Mouse (Mus musculus) intestine, embryonic 16.5 days (tissue): ENCODE measurements around the gene Zfp445. TPM values are rescaled to one million over a fixed set of nuclear protein-coding genes. Genes with fewer than 3 reads are reported as not detected.

Experiments
- ATAC-seq: fragments of 200-750 bp; cut with Nextera tagmentation; 2 replicates; pipeline ENCODE4 v1.8.0; 2017; ENCODE audit warnings: moderate TSS enrichment, moderate library complexity
- H3K27ac ChIP-seq: fragments of 300-500 bp; sonication (generic); 2 replicates; pipeline ENCODE4 v1.5.1; 2014; ENCODE audit warnings: mild to moderate bottlenecking, low read length
- H3K27me3 ChIP-seq: fragments of 300-500 bp; sonication (generic); replicated peaks from 2 replicates; pipeline ENCODE4 v1.6.1; 2014; ENCODE audit warnings: low read length, control low read depth, mixed read lengths; ENCODE audit not compliant: control insufficient read depth, insufficient read depth
- H3K36me3 ChIP-seq: fragments of 300-500 bp; sonication (generic); 2 replicates; pipeline ENCODE4 v1.6.1; 2014; ENCODE audit warnings: low read length, control low read depth; ENCODE audit not compliant: control insufficient read depth, insufficient read depth
- H3K4me1 ChIP-seq: fragments of 300-500 bp; sonication (generic); 2 replicates; pipeline ENCODE4 v1.6.1; 2014; ENCODE audit warnings: low read length, control low read depth, mixed read lengths; ENCODE audit not compliant: control insufficient read depth, insufficient read depth
- H3K4me2 ChIP-seq: fragments of 300-500 bp; sonication (generic); 2 replicates; pipeline ENCODE4 v1.6.1; 2014; ENCODE audit warnings: low read depth, low read length, control low read depth
- H3K4me3 ChIP-seq: fragments of 300-500 bp; sonication (generic); 2 replicates; pipeline ENCODE4 v1.5.1; 2014; ENCODE audit warnings: mild to moderate bottlenecking, low read length
- H3K9ac ChIP-seq: fragments of 300-500 bp; sonication (generic); 2 replicates; pipeline ENCODE4 v1.6.1; 2014; ENCODE audit warnings: low read depth, low read length
- H3K9me3 ChIP-seq: fragments of 300-500 bp; sonication (generic); 2 replicates; pipeline ENCODE4 v1.6.1; 2016; ENCODE audit warnings: low read length, control low read depth; ENCODE audit not compliant: control insufficient read depth
- WGBS: fragments of 180-500 bp; shearing (Covaris S2); extraction: QIAGEN DNeasy Blood & Tissue Kit; methylation state at CpG from one replicate; pipeline ENCODE4 v1.1.7; 2014; 5-methylcytosine and 5-hydroxymethylcytosine counted together
- polyA plus RNA-seq: library from polyadenylated mRNA; unstranded; fragments of >200 nt; fragmentation: Nextera tagmentation; extraction: Ambion mirVana; gene quantifications from 2 replicates; pipeline ENCODE4 v1.2.1, GENCODE M21; 2015

The Zfp445 gene
- 41.3 and 41.5 TPM in 2 replicates for polyA plus RNA-seq

- under 1% methylated on average over 34 of the region's 34 CpGs for WGBS
- peak; percentile 96 for ATAC-seq
- peak within 1 kb of the TSS; percentile 78; the same call in 1 of the 2 replicates for H3K27ac ChIP-seq
- H3K36me3 ChIP-seq, result peaks cover 15% of the 10 kb centered on the region
- peaks cover 9% of the 10 kb centered on the region for H3K4me1 ChIP-seq
- H3K27me3 ChIP-seq, result no peaks in the 10 kb centered on the region
- peak within 1 kb of the TSS; percentile 64 for H3K4me2 ChIP-seq
- H3K9ac ChIP-seq, result peak within 1 kb of the TSS; percentile 94
- H3K9me3 ChIP-seq, result peaks cover 11% of the 10 kb centered on the region; the same call in 1 of the 2 replicates
- H3K4me3 ChIP-seq, result peak within 1 kb of the TSS; percentile 80
Observed at GRCm38 (mm10) chr9:122865697-122866166, at the start of gene Zfp445. Zfp445 (minus strand) TSS chr9:122866006.

GRCm38 (mm10) chr9:122902717-122903535 is 37.1 kb upstream of the Zfp445 start:
- peak overlapping the region; percentile 61 for H3K4me3 ChIP-seq
- peak; percentile 94 for ATAC-seq
- peak overlapping the region; percentile 81 for H3K4me2 ChIP-seq
- H3K9me3 ChIP-seq, result no peaks in the 10 kb centered on the region
- no peak overlapping the region for H3K27ac ChIP-seq
- H3K27me3 ChIP-seq, result no peaks in the 10 kb centered on the region
- H3K36me3 ChIP-seq, result no peaks in the 10 kb centered on the region
- no peaks in the 10 kb centered on the region for H3K4me1 ChIP-seq
- WGBS, result 13% methylated on average over 32 of the region's 32 CpGs
- H3K9ac ChIP-seq, result peak overlapping the region; percentile 73

GRCm38 (mm10) chr9:122901047-122901446 is 35.2 kb upstream of the Zfp445 start:
- Histone ChIP-seq H3K9ac (no peak overlapping the region), H3K27me3 (no peaks in the 10 kb centered on the region), H3K4me1 (no peaks in the 10 kb centered on the region), H3K36me3 (peaks cover under 1% of the 10 kb centered on the region; the same call in 1 of the 2 replicates), H3K9me3 (0 out of 2 replicates have a peak, but pooled peaks cover under 1% of the 10 kb centered on the region), H3K27ac (no peak overlapping the region), H3K4me2 (no peak overlapping the region), H3K4me3 (no peak overlapping the region)
- WGBS, result 90% methylated on average over 2 of the region's 2 CpGs
- ATAC-seq, result no peak

- 6% methylated on average over 54 of the region's 54 CpGs for WGBS
- H3K9ac ChIP-seq, result peak overlapping the region; percentile 88
Observed at GRCm38 (mm10) chr9:122886372-122887179, 20.8 kb upstream of the Zfp445 start.

GRCm38 (mm10) chr9:122885385-122885784 is 19.6 kb upstream of the Zfp445 start, which contains the start of gene Zkscan7:
Zkscan7 (plus strand) TSS chr9:122885685.
- H3K4me2 ChIP-seq, result peak within 1 kb of the TSS; percentile 83
- H3K4me3 ChIP-seq, result peak within 1 kb of the TSS; percentile 81
- H3K9me3 ChIP-seq, result no peaks in the 10 kb centered on the region; the same call in 1 of the 2 replicates
- no peaks in the 10 kb centered on the region for H3K36me3 ChIP-seq
- H3K9ac ChIP-seq, result 0 out of 2 replicates have a peak within 1 kb of the TSS, but pooled peaks have one; percentile 88
- ATAC-seq, result no peak
- WGBS, result 88% methylated on average over 3 of the region's 3 CpGs
- H3K4me1 ChIP-seq, result no peaks in the 10 kb centered on the region
- H3K27me3 ChIP-seq, result no peaks in the 10 kb centered on the region
- no peak within 1 kb of the TSS for H3K27ac ChIP-seq

More at GRCm38 (mm10) chr9:122886372-122887179, 20.8 kb upstream of the Zfp445 start:
- Histone ChIP-seq H3K27me3 (no peaks in the 10 kb centered on the region), H3K27ac (no peak overlapping the region; the same call in 1 of the 2 replicates), H3K4me3 (peak overlapping the region; percentile 81), H3K4me2 (peak overlapping the region; percentile 83), H3K36me3 (no peaks in the 10 kb centered on the region), H3K9me3 (no peaks in the 10 kb centered on the region; the same call in 1 of the 2 replicates), H3K4me1 (no peaks in the 10 kb centered on the region)
- ATAC-seq, result peak; percentile 93

- no peak for ATAC-seq
- no peaks in the 10 kb centered on the region for H3K27me3 ChIP-seq
- WGBS, result 87% methylated on average over 2 of the region's 2 CpGs
- H3K4me2 ChIP-seq, result no peak overlapping the region
- H3K9ac ChIP-seq, result no peak overlapping the region
- H3K27ac ChIP-seq, result no peak overlapping the region
- no peaks in the 10 kb centered on the region for H3K36me3 ChIP-seq
- H3K9me3 ChIP-seq, result no peaks in the 10 kb centered on the region
- no peak overlapping the region for H3K4me3 ChIP-seq
- no peaks in the 10 kb centered on the region for H3K4me1 ChIP-seq
Observed at GRCm38 (mm10) chr9:122875145-122875544, 9.3 kb upstream of the Zfp445 start.

GRCm38 (mm10) chr9:122874653-122875052 is 8.8 kb upstream of the Zfp445 start:
- no peaks in the 10 kb centered on the region for H3K36me3 ChIP-seq
- ATAC-seq, result no peak
- H3K9me3 ChIP-seq, result no peaks in the 10 kb centered on the region
- no peak overlapping the region for H3K4me2 ChIP-seq
- H3K27ac ChIP-seq, result no peak overlapping the region
- WGBS, result 59% methylated on average over 1 of the region's 1 CpGs
- H3K4me3 ChIP-seq, result no peak overlapping the region
- H3K27me3 ChIP-seq, result no peaks in the 10 kb centered on the region
- H3K9ac ChIP-seq, result no peak overlapping the region
- H3K4me1 ChIP-seq, result no peaks in the 10 kb centered on the region

GRCm38 (mm10) chr9:122872595-122872994 is 6.8 kb upstream of the Zfp445 start:
- no peak overlapping the region for H3K4me2 ChIP-seq
- H3K4me3 ChIP-seq, result no peak overlapping the region
- no peaks in the 10 kb centered on the region for H3K27me3 ChIP-seq
- no peaks in the 10 kb centered on the region for H3K4me1 ChIP-seq
- ATAC-seq, result no peak
- no peaks in the 10 kb centered on the region for H3K9me3 ChIP-seq
- 82% methylated on average over 4 of the region's 4 CpGs for WGBS
- H3K27ac ChIP-seq, result no peak overlapping the region
- H3K36me3 ChIP-seq, result no peaks in the 10 kb centered on the region
- H3K9ac ChIP-seq, result no peak overlapping the region

GRCm38 (mm10) chr9:122866192-122866591 is 386 bp upstream of the Zfp445 start:
- H3K4me3 ChIP-seq, result peak overlapping the region; percentile 80
- H3K4me2 ChIP-seq, result peak overlapping the region; percentile 64
- ATAC-seq, result peak; percentile 30; the same call in 1 of the 2 replicates
- no peaks in the 10 kb centered on the region for H3K27me3 ChIP-seq
- H3K27ac ChIP-seq, result no peak overlapping the region
- H3K9ac ChIP-seq, result peak overlapping the region; percentile 94
- peaks cover 10% of the 10 kb centered on the region for H3K36me3 ChIP-seq
- WGBS, result 79% methylated on average over 4 of the region's 4 CpGs
- peaks cover 7% of the 10 kb centered on the region; the same call in 1 of the 2 replicates for H3K9me3 ChIP-seq
- peaks cover 9% of the 10 kb centered on the region for H3K4me1 ChIP-seq
